Mouse (Mus musculus) liver, adult 2 months (tissue): ENCODE results near the gene Ush1c.

Experiments
- CTCF ChIP-seq: fragments of 200-500 bp; IDR thresholded peaks from 2 replicates; pipeline ENCODE4 v1.5.1; 2011; ENCODE audit warnings: low read depth, low read length, control low read depth
- POLR2A ChIP-seq: fragments of 200-500 bp; IDR thresholded peaks from 2 replicates; pipeline ENCODE4 v1.6.1; 2011; ENCODE audit warnings: low read length, control low read depth; ENCODE audit not compliant: insufficient read depth; ENCODE audit errors: extremely low read depth

DNA sequence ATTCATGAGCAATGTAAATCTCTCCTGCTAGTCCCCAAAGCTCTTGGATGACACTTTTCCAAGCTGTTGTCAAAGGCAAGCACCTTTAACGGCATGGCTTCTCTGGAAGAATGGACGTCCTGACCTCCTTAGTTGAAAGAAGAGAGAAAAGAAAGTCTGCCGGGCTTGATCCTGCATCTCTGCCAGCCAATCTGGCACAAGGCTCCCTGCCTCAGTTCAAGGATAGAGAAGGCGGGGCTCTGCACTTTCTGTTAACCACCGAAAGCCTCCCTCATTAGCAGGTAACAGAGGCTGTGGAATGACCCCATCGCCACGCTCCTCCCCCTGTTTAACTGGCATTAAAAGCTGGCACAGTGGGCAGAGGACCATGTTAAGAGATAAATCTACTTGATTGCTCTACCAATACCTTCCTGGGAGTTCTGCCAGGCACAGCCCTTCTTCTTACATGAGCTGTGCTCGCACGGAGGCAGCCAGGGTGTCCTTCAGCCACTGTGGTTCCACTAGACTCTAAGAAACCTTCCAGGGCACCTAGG, 85.4 kb downstream of the Ush1c start:
- no peak for TF ChIP-seq CTCF
- TF ChIP-seq POLR2A = no peak
